Mouse (Mus musculus): ENCODE measurements around the gene Stard13.

DNA sequence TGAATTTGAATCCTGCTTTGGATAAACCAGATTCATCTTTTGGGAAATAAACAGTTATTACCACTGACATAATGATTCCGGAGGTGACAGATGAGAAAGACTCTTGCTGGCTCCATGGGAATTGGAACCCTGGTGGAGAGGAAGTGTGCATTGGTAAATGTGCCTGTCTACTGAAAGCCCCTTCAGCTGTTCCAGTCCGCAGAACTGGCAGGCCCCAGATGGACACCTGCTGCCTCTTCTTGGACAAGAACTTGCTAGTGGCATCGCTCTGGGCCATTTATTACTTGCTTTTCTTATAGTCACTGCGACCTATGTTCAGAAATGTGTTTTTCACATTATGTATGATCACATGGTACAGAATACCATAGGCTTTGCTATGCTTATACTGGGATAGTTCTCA is 3.2 kb downstream of the Stard13 start:
- TF ChIP-seq CTCF (IDR thresholded peaks at IDR 0.05; ENCODE audit: insufficient read depth, low read length): no peak
- no peak for TF ChIP-seq POLR2A (IDR thresholded peaks at IDR 0.05; ENCODE audit: borderline replicate concordance, extremely low read depth, low read depth, low read length)
